Mouse (Mus musculus) testis, adult 2 months (tissue): ENCODE measurements around the gene Mkrn2os. TPM values are rescaled to one million over a fixed set of nuclear protein-coding genes. Genes with fewer than 3 reads are reported as not detected.
"Not testable (repeated sequence)": the region's sequence is repeated elsewhere in the genome, so short reads cannot be mapped to it uniquely, and the experiment has no call there.

Source experiments
- H3K27ac ChIP-seq: fragments of 200-500 bp; 2 replicates; pipeline ENCODE4 v1.5.1; 2012; ENCODE audit warnings: low read depth, low read length; ENCODE audit not compliant: control insufficient read depth, insufficient read depth
- H3K27me3 ChIP-seq: fragments of 200-500 bp; 2 replicates; pipeline ENCODE4 v1.6.1; 2012; ENCODE audit warnings: mild to moderate bottlenecking, low read length, moderate library complexity; ENCODE audit not compliant: control insufficient read depth, insufficient read depth
- H3K36me3 ChIP-seq: fragments of 200-500 bp; 2 replicates; pipeline ENCODE4 v1.6.1; 2012; ENCODE audit warnings: mild to moderate bottlenecking, low read length; ENCODE audit not compliant: control insufficient read depth, insufficient read depth
- H3K4me1 ChIP-seq: fragments of 200-500 bp; 2 replicates; pipeline ENCODE4 v1.6.1; 2012; ENCODE audit warnings: low read length; ENCODE audit not compliant: control insufficient read depth, insufficient read depth
- H3K4me3 ChIP-seq: fragments of 200-500 bp; 2 replicates; pipeline ENCODE4 v1.5.1; 2012; ENCODE audit warnings: low read depth, mild to moderate bottlenecking, low read length, moderate library complexity, mixed read lengths; ENCODE audit not compliant: control insufficient read depth
- CTCF ChIP-seq: fragments of 200-500 bp; IDR thresholded peaks from 2 replicates; pipeline ENCODE4 v1.5.1; 2012; ENCODE audit warnings: low read depth, mild to moderate bottlenecking, inconsistent platforms, low read length, moderate library complexity; ENCODE audit not compliant: control insufficient read depth, insufficient read depth, insufficient replicate concordance
- POLR2A ChIP-seq: fragments of 200-500 bp; IDR thresholded peaks from 2 replicates; pipeline ENCODE4 v1.6.1; 2012; ENCODE audit warnings: low read depth, mild to moderate bottlenecking, inconsistent platforms, low read length, moderate library complexity; ENCODE audit not compliant: control insufficient read depth
- polyA plus RNA-seq: library from polyadenylated mRNA; depleted of rRNA; stranded (reverse); fragments of >200 nt; gene quantifications from 2 replicates; pipeline ENCODE4 v1.2.3, GENCODE M21; 2012; rRNA removed

Gene Mkrn2os
- polyA plus RNA-seq, result 0.66 and 1.9 TPM in 2 replicates

- TF ChIP-seq CTCF, result no peak
- no peak for TF ChIP-seq POLR2A
- no peaks in the 10 kb centered on the region for H3K4me1 ChIP-seq
- no peaks in the 10 kb centered on the region for H3K27me3 ChIP-seq
- no peak within 1 kb of the TSS for H3K4me3 ChIP-seq
- no peaks in the 10 kb centered on the region for H3K36me3 ChIP-seq
- H3K27ac ChIP-seq, result no peak within 1 kb of the TSS
These were observed at the start of gene Mkrn2os for GRCm38 (mm10) chr6:115592458-115592857. Gene Mkrn2os (minus strand): TSS chr6:115592576.

- not testable (repeated sequence) for H3K4me1 ChIP-seq, H3K27me3 ChIP-seq, H3K27ac ChIP-seq, H3K36me3 ChIP-seq, H3K4me3 ChIP-seq
These were observed 45.8 kb upstream of the Mkrn2os start for GRCm38 (mm10) chr6:115638188-115638587.

DNA sequence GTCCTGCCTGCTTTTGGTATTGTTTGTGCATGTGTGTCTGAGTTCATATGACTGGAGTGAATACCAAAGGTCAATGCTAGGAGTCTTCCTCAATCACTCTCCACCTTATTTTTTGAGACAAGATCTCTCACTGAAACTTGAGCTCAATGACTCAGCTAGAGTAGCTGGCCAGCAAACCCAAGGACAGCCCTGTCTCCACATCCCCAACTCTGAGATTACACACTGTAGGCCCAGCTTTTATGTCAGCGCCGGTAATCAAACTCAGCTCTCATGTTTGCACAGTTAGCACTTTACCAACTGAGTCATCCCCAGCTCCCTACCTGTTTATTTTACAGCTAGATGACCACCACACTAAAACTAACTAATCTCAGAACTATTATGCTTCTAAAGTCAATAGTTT, 41.6 kb upstream of the Mkrn2os start:
- Histone ChIP-seq H3K36me3 (peaks cover 1% of the 10 kb centered on the region; the same call in 1 of the 2 replicates), H3K27ac (no peak overlapping the region), H3K27me3 (no peaks in the 10 kb centered on the region), H3K4me3 (no peak overlapping the region), H3K4me1 (no peaks in the 10 kb centered on the region)
- TF ChIP-seq POLR2A, result no peak
- TF ChIP-seq CTCF, result no peak

DNA sequence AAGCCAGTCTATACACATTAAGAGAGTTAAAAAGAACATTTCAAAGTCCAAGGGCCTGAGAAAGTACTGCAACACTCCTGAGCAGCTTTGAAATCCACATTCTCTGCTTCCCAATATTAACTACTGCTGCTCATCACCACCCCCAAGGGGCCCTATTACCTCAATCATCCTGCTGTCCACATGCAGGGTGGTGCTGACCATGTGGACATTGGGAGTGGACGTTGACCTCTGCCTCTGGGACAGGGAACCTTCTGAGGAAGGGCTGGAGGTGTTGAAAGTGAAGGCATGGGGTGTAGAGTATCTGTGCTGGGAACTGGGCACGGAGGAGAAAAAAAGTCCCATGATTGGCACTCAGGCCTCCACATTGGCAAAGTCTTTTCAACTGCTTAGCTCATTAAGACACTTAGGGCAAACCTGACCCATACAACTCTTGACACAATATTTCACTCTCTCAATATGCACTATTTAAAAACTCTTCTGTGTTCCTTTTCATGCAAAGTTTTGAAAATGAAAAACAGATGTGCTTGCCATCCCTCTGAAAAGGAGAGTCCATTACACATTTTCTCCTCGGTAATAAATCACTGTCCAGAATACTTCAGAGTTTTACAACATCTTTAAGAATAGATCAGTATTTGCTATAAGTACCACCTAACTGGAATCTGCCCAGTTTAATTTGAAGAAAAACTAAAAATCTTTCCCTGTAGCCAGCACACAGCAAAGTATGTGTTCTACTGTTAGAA, 38.9 kb upstream of the Mkrn2os start:
- Histone ChIP-seq H3K27ac (no peak overlapping the region), H3K36me3 (peaks cover 1% of the 10 kb centered on the region; the same call in 1 of the 2 replicates)
- no peak for TF ChIP-seq CTCF
- TF ChIP-seq POLR2A, result no peak

DNA sequence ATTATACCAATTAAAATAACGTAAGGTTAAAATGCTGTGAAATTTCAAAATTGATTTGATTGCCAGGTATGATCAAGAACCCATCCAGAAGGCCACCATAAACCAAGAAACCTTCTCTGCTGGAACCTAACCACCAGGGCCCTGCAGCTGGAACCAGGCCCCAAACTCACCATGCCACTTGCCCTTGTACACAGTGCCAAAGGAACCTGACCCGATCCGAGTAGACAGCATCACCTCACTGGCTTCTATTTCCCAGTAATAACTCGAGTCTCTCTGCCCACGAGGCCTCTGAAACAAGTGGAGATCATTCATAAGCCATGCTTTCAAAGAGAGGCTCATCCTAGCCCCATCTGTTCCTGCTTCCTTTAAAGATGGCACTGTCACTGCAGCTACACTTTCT, 33.7 kb upstream of the Mkrn2os start:
- Histone ChIP-seq H3K36me3 (peaks cover 6% of the 10 kb centered on the region), H3K4me1 (no peaks in the 10 kb centered on the region), H3K27ac (no peak overlapping the region), H3K27me3 (no peaks in the 10 kb centered on the region), H3K4me3 (no peak overlapping the region)
- TF ChIP-seq CTCF, result no peak
- no peak for TF ChIP-seq POLR2A

More for the DNA sequence above, 38.9 kb upstream of the Mkrn2os start:
- H3K4me3 ChIP-seq, result no peak overlapping the region
- H3K4me1 ChIP-seq, result no peaks in the 10 kb centered on the region
- H3K27me3 ChIP-seq, result no peaks in the 10 kb centered on the region

DNA sequence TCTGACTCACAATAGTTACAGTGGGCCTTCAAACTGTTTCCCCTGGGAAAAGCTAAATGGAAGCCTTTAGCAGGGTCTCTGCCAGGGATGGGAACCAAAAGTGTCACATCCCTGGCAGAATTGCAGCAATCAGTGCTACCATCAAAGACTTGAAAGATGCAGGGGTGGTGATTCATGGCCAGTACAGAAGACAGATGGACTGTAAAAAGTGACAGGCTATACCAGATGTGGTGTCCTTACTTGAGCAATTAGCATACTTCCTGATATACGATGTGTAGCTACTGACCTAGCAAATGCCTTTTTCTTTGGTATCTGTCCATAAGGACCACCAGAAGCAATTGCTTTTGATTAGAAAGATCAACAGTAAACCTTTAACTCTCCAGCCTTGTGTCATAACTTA, 28.6 kb upstream of the Mkrn2os start:
- Histone ChIP-seq H3K27ac (no peak overlapping the region), H3K27me3 (no peaks in the 10 kb centered on the region), H3K36me3 (peaks cover 6% of the 10 kb centered on the region), H3K4me1 (no peaks in the 10 kb centered on the region), H3K4me3 (no peak overlapping the region)
- TF ChIP-seq CTCF, result no peak
- TF ChIP-seq POLR2A, result no peak

- TF ChIP-seq POLR2A (no peak), CTCF (no peak)
- H3K27ac ChIP-seq, result no peak overlapping the region
- H3K4me3 ChIP-seq, result no peak overlapping the region
- H3K36me3 ChIP-seq, result peaks cover 7% of the 10 kb centered on the region
- no peaks in the 10 kb centered on the region for H3K4me1 ChIP-seq
- no peaks in the 10 kb centered on the region for H3K27me3 ChIP-seq
These were observed 27.4 kb upstream of the Mkrn2os start for GRCm38 (mm10) chr6:115619818-115620217.

DNA sequence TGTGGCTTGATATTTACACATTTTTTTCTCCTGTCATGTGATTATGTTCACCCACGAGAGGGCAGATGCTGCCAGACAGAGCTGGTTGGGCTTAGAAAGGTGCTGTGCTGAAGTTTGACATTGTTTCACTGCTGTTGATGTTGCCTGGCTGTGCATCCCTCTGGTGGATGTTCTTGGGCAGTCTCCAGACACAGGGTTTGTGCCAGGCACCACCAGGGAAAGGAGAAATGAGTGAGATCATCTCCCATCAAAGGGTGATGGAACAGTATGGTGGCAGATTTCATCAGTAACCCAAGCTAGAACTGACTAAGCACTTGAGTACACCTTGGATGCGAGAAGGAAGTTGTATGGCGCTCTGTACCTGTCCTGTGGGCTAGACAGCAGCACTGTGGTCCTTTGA, 23.6 kb upstream of the Mkrn2os start:
- H3K27me3 ChIP-seq, result no peaks in the 10 kb centered on the region
- H3K4me3 ChIP-seq, result no peak overlapping the region
- H3K36me3 ChIP-seq, result peaks cover 9% of the 10 kb centered on the region
- no peak for TF ChIP-seq POLR2A
- no peak for TF ChIP-seq CTCF
- no peak overlapping the region for H3K27ac ChIP-seq
- H3K4me1 ChIP-seq, result no peaks in the 10 kb centered on the region
